Mouse (Mus musculus) R1 (cell line): Measurements from ENCODE around the gene Btc.
A peak's percentile ranks its signal among the peaks of the same experiment; 100 is the strongest.

Experiments used
- DNase-seq: peaks from one replicate; pipeline ENCODE4 v3.0.0-alpha.2; 2018; ENCODE audit warnings: low read depth, low spot score

Gene Btc

GRCm38 (mm10) chr5:91402339-91403211 is at the start of gene Btc:
TSS of gene Btc (minus strand) at chr5:91402994.
- peak; percentile 54 for DNase-seq

- DNase-seq = peak; percentile 9
Measured at GRCm38 (mm10) chr5:91444981-91445517, 42.3 kb upstream of the Btc start.

GRCm38 (mm10) chr5:91436563-91436962 is 33.8 kb upstream of the Btc start:
- DNase-seq = peak; percentile 69

DNA sequence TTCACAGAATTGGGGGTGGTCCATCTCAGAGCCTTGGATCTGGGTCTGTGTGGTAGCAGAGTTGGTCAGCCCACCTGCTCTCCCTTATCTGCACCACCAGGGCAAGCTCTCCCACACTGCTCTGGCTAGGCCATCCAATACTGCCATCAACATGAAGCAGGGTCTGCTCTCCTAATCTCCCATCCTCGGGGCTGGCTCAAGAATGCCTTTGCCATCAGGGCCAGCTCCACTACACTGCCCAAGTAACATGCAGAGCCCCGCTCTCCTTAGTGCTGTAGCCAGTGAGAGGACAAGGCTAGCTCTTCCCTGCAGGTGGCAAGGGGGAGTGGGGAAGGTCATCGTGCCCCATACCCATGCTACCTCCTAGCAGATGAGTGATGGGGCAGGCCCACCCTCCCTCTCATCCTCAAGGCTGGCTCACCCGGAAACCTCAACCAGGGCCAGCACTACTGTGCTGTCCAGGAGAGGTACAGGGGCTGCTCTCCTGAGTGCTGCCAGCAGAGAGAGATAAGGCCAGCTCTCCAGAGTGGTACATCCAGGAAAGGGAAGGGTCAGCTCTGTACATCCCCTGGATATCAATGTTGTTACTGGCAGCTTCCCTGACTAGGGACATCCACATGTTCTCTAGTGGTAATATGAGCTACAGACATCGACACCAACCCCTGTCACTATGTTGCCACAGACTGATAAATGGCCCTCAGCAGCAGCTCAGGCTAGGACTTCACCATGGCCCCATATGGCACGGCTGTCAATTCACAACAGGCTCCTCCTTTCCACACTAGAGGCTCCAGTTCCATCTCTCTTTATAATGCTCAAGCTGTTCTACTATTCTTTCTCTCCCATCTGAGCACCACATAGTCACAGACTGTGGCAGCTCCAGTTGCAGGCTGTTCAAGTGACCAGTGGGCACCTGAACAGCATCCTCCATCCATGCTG is 32.2 kb upstream of the Btc start:
- DNase-seq = no peak

DNA sequence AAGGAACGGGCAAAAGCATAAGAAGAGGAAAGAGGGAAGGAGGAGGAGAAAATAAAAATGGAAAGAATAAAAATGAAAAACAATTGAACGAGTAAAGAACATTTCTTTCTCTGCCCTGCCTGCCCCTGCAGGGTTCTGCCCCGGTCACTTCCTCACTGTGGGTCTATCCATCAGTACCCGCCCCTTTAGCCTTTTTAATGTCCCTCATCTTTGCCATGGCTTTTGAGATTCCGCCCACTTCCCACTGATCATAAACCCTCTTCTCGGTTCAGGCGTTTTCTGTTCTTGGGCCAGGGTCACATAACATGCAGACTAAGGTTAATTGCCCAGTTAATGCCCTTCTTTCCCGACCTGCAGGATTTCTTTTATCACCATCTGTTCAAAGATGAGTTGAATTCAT is 25.8 kb upstream of the Btc start:
- DNase-seq = no peak

GRCm38 (mm10) chr5:91413814-91414213 is 11.0 kb upstream of the Btc start:
- no peak for DNase-seq

GRCm38 (mm10) chr5:91404263-91404662 is 1.5 kb upstream of the Btc start:
- DNase-seq = no peak

DNA sequence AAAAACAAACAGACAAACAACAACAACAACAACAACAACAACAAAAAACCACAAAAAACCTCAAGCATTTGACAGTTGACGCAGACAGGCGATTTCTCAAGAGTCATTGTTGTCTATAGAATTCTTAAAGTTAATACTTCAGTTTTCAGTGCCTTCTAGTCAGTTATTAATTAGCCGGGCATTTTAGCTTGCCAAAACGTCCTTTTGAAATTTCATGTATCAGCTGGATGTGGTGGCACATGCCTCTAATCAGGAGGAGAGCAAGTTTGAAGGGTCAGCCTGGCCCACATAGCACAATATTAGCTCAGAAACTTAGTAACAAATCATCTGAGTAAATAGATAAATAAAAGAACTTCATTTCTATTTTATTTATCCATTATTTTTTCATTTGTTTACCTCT is 487 bp upstream of the Btc start:
- DNase-seq = no peak

- no peak for DNase-seq
Measured at GRCm38 (mm10) chr5:91400493-91401096, 2.2 kb downstream of the Btc start.

GRCm38 (mm10) chr5:91375467-91375866 is 27.3 kb downstream of the Btc start:
- DNase-seq = no peak

DNA sequence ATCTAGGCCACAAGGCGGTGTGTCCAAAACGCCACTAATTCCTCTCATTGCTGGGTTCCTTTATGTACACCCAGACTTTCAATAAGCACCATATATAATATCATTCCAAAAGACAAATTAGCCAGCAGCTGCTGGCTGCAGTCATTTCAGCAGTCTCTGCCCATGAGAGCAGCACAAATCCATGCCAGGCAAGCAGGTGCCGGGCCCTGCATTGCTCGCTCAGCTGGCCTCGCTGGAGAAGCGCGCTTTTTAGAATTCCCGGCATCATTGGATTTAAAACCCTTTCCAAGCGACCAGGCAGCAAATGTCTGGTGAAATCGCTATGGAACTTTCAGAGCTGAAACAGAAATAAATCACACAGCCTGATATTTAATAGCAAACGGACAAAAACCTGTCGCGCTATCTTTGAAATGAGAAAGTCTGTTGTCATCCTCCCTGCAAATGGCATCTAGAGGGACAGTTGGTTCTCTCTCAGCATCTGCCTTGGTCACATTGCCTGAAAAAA is 34.7 kb downstream of the Btc start:
- DNase-seq = no peak

GRCm38 (mm10) chr5:91366925-91367324 is 35.9 kb downstream of the Btc start:
- DNase-seq = no peak

DNA sequence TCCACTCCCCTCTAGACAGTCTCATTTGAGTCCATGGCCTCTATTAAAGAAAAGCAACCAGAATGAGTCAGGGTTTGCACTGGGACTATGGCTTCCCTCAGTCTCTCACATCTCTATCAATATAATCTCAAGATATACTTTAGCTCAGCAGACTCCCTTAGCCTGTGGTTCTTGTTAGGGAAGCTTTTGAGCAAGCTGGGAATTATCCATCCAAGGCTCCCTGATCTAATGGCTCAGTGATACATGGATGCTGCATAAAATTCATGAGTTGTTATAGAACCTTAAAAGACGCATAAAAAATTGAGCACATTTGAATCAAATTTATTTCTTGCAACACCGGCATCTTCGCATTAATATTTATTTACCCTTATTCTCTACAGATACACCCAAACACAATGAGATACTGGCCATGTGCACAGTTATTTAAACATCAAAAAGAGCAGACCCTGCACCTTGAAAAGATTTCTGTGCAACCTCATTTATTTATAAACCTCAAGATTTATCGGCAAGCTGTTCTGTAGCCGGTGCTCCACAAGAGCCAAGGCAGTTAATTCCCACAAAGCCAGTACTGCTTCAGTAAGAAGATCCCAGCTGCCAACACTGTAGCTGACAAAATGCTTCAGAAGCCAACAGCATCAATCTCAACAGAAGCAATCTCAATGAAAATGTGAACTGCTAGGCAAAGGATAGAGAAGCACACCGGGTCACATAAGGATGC is 39.4 kb downstream of the Btc start:
- no peak for DNase-seq

DNA sequence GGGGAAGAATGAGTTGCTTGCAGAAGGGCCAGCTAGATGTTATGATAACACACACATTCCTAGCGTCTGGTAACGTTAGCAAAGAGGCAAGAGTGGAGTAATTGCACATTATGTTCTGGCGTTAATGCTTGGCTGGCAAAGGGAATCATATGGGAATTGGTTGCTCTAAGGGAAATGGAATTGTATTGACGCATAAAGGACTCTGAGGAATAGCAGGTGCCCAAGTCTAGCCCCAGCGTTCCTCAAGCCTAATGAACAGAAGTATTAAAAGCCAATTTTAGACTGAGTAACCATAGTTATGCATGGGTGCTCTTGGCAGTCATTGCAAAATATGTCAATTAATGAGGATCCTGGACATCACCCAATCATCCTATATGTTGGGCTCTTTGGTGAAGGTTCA is 50.1 kb downstream of the Btc start:
- no peak for DNase-seq

- DNase-seq = no peak
Measured at GRCm38 (mm10) chr5:91345681-91346080, 57.1 kb downstream of the Btc start.

- no peak for DNase-seq
Measured at GRCm38 (mm10) chr5:91345064-91345463, 57.7 kb downstream of the Btc start.

DNA sequence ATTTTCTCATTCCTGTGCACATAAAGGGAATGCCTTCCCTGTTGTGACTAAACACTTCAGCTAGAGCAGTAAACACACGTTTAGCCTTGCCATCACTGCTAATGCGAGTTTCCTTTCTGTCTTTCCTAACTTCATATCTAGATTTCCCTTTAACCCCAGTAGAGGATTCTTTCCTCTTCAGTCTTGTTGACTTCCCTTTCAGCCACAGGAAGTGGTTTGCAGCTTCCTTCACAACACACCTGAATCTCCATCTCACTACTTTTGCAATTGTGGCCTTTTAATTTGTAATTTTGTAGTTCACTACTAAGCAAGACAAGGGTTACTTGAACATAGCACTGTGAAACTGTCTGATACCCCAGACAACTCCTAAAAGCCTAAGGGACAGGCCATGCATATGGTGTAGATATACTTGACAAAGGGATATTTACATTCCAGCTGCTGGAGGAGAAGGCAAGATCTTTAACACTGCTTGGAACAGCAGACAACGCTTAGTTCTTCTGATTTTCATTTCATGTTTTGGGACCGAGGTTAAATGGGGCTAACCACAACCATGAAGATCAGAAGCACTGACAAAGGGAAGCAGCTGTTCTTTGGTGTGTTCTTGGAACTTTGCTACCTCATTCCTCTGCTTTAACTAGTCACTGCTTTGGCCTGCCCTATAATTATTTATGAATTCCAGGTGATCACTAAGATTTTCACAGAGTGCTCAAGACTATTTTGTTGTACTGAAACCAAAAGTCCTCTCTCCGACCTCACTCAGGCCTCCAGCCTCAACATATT is 60.6 kb downstream of the Btc start:
- no peak for DNase-seq

DNA sequence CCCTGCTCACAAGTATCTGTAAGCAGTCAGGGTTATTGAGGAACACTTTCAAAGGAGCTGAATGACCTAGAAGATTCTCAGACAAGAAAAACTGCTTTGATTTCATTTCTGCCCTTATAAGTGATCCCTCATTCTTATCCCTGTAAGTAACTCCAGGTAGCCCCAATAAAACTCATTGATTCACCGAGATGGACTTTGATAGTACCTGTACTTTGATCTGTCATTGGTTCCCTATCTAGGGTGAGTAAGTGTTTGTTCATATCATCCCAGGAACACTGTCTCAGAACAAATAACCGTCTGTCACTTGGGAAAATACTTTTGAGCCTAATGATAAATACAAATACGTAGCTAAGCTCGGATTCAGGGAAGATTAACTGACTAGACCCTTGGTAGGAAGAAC is 68.6 kb downstream of the Btc start:
- DNase-seq = no peak

- no peak for DNase-seq
Measured at GRCm38 (mm10) chr5:91332079-91332865, 70.5 kb downstream of the Btc start.
